Mouse (Mus musculus): ENCODE data around the gene Iqgap2. TPM values are rescaled to one million over a fixed set of nuclear protein-coding genes. Genes with fewer than 3 reads are reported as not detected.

Iqgap2 gene
- polyA plus RNA-seq, 1 experiment from 2014 or later, result 9.8 TPM

DNA sequence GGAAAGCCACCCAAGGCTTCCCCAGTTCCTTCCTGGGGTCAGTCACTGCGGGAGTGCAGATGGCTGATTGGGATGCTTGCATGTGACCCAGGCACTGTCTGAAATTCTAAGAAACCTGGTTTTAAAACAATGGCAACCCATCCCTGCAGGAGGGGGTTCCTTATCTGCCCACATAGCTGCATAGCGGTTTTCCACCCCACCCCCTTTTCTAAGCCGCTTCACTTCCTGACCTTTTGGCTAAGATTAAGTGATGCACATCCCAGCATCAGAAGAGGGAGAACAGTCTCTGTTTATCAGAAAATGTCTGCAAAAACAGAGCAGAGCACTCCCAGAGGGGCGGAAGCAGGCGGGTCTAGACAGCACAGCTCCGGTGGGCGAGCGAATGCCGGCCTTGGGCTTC is 234.6 kb downstream of the Iqgap2 start:
- H3K27me3 ChIP-seq (ENCODE audit: insufficient read depth, low read length), result no peaks in the 10 kb centered on the region
- ATAC-seq (ENCODE audit: insufficient read depth), result peak; percentile 27
- H3K4me1 ChIP-seq (ENCODE audit: insufficient read depth), result peaks cover 3% of the 10 kb centered on the region; the same call in 1 of the 2 replicates
- no peaks in the 10 kb centered on the region for H3K9me3 ChIP-seq (ENCODE audit: low read depth, low read length)
- H3K9ac ChIP-seq, result no peak overlapping the region
- no peak overlapping the region for H3K27ac ChIP-seq (ENCODE audit: low read depth)
- peak; percentile 26 for DNase-seq
- H3K4me3 ChIP-seq (ENCODE audit: low read depth, low read length), result no peak overlapping the region
- no peak overlapping the region for H3K4me2 ChIP-seq
- WGBS, result 44% methylated on average over 9 of the region's 9 CpGs
- 0 out of 2 replicates have a peak, but pooled peaks cover 7% of the 10 kb centered on the region for H3K36me3 ChIP-seq (ENCODE audit: insufficient read depth)
- TF ChIP-seq CTCF (IDR thresholded peaks at IDR 0.05; ENCODE audit: low read depth), result no peak

DNA sequence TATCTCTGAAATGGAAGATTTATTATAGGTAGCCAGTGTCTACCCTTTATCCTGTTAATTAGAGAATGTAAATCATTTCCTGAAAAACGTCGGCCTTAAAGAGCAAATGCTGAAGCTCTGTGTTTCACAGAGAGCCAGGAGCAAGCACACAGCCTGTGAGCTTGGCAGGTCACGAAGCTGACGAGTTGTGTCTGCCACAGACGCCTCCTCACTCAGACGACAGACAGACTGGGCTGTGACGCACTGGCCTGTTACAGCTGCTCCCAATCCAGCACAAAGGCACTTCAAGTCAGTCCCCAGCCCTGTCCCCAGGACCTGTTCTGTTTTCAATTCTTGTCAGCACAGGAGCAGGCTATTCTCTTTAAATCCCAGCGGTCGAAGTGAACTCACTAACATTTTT is 236.4 kb downstream of the Iqgap2 start:
- TF ChIP-seq CTCF (IDR thresholded peaks at IDR 0.05; ENCODE audit: low read depth), result no peak
- no peak overlapping the region for H3K4me2 ChIP-seq
- no peak overlapping the region for H3K4me3 ChIP-seq (ENCODE audit: low read depth, low read length)
- 0 out of 2 replicates have a peak, but pooled peaks cover 7% of the 10 kb centered on the region for H3K36me3 ChIP-seq (ENCODE audit: insufficient read depth)
- peak; percentile 81 for DNase-seq
- H3K9ac ChIP-seq, result no peak overlapping the region
- H3K27ac ChIP-seq (ENCODE audit: low read depth), result peak overlapping the region; percentile 19; the same call in 1 of the 2 replicates
- 24% methylated on average over 9 of the region's 9 CpGs for WGBS
- ATAC-seq (ENCODE audit: insufficient read depth), result peak; percentile 91
- H3K27me3 ChIP-seq (ENCODE audit: insufficient read depth, low read length), result no peaks in the 10 kb centered on the region
- no peaks in the 10 kb centered on the region for H3K9me3 ChIP-seq (ENCODE audit: low read depth, low read length)
- H3K4me1 ChIP-seq (ENCODE audit: insufficient read depth), result peaks cover 3% of the 10 kb centered on the region; the same call in 1 of the 2 replicates

DNA sequence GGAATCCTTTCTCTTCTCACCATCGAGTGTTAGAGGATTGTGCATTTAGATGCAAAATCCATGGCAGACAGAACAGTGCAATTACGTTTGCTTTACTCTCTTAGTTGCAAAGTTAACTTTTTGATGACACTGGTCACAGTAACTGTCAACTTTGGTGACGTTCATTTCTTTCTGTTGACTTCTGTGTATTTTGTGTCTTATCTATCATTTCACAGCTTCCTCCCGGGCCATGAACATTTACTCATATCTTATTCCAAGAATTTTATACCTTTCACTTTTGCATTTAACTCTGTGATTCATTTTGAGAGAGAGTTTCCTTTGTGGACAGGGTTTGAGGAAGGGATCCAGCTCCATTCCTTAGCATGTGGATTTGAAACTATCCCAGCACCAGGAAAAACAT is 238.0 kb downstream of the Iqgap2 start:
- no peak for TF ChIP-seq CTCF (IDR thresholded peaks at IDR 0.05; ENCODE audit: low read depth)
- Histone ChIP-seq H3K9ac (no peak overlapping the region), H3K4me2 (no peak overlapping the region), H3K27ac (ENCODE audit: low read depth) (no peak overlapping the region), H3K36me3 (ENCODE audit: insufficient read depth) (no peaks in the 10 kb centered on the region), H3K4me3 (ENCODE audit: low read depth, low read length) (no peak overlapping the region), H3K4me1 (ENCODE audit: insufficient read depth) (peaks cover 3% of the 10 kb centered on the region; the same call in 1 of the 2 replicates), H3K9me3 (ENCODE audit: low read depth, low read length) (no peaks in the 10 kb centered on the region), H3K27me3 (ENCODE audit: insufficient read depth, low read length) (no peaks in the 10 kb centered on the region)
- DNase-seq, result no peak
- ATAC-seq (ENCODE audit: insufficient read depth), result no peak
- WGBS, result 62% methylated on average over 4 of the region's 4 CpGs

DNA sequence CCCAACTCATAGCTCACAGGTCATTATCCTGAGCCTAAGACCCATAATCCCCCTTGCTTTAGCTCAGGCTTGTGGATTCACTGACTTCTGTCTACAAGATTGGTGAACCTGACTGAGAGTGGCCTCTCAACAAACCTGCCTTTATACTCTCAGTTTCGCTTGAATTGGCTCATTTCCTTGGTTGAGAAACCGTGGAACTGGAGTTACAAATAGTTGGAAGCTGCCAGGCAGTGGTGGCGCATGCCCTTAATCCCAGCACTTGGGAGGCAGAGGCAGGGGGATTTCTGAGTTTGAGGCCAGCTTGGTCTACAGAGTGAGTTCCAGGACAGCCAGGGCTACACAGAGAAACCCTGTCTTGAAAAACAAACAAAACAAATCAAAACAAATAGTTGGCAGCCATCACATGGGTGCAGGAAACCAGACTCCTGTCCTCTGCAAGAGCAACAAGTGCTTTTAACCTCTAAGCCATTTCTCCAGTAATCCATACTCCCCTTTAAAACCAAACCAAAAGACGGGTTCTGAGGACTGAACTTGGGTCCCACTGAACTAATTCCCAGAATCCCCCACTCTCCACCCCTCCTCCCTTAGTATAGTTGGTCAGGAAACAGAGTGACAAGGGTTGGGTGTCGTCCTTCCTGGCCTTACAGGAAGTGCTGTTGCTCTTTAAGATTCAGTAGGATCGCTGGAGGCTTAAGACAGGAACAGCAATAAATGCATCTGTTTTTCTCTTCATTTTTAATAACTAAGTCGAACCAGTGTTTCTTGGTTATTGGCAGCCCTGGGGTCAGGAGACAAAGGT is 239.7 kb downstream of the Iqgap2 start:
- Histone ChIP-seq H3K4me1 (ENCODE audit: insufficient read depth) (peaks cover 3% of the 10 kb centered on the region; the same call in 1 of the 2 replicates), H3K4me3 (ENCODE audit: low read depth, low read length) (no peak overlapping the region), H3K9ac (no peak overlapping the region), H3K27me3 (ENCODE audit: insufficient read depth, low read length) (no peaks in the 10 kb centered on the region), H3K36me3 (ENCODE audit: insufficient read depth) (no peaks in the 10 kb centered on the region), H3K27ac (ENCODE audit: low read depth) (no peak overlapping the region), H3K9me3 (ENCODE audit: low read depth, low read length) (no peaks in the 10 kb centered on the region), H3K4me2 (no peak overlapping the region)
- no peak for ATAC-seq (ENCODE audit: insufficient read depth)
- 72% methylated on average over 7 of the region's 7 CpGs for WGBS
- DNase-seq, result no peak
- no peak for TF ChIP-seq CTCF (IDR thresholded peaks at IDR 0.05; ENCODE audit: low read depth)

DNA sequence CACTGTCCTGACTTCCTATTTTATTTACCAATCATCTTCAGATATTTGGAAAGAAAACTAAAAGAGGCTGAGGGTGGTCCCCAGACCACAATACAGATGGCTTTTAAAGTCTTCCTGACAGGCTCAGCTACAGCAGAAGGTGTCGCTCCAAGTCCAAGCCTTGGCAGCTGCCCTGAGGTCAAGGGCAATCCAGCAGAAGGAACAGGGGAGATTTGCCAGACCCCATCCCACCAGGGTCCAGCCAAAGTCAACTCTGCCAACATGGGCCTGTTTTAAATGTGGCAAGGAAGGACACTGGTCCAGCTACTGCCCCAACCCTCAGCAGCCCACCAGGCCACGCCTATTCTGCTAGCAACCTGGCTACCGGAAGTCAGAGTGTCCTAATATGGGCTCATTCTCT is 241.8 kb downstream of the Iqgap2 start:
- H3K9ac ChIP-seq, result no peak overlapping the region
- no peak for TF ChIP-seq CTCF (IDR thresholded peaks at IDR 0.05; ENCODE audit: low read depth)
- H3K36me3 ChIP-seq (ENCODE audit: insufficient read depth), result 0 out of 2 replicates have a peak, but pooled peaks cover 3% of the 10 kb centered on the region
- no peak overlapping the region for H3K4me2 ChIP-seq
- WGBS, result 78% methylated on average over 3 of the region's 3 CpGs
- no peaks in the 10 kb centered on the region for H3K27me3 ChIP-seq (ENCODE audit: insufficient read depth, low read length)
- H3K4me1 ChIP-seq (ENCODE audit: insufficient read depth), result peaks cover 3% of the 10 kb centered on the region; the same call in 1 of the 2 replicates
- H3K4me3 ChIP-seq (ENCODE audit: low read depth, low read length), result no peak overlapping the region
- ATAC-seq (ENCODE audit: insufficient read depth) (no peak), DNase-seq (no peak)
- H3K27ac ChIP-seq (ENCODE audit: low read depth), result no peak overlapping the region
- no peaks in the 10 kb centered on the region for H3K9me3 ChIP-seq (ENCODE audit: low read depth, low read length)

DNA sequence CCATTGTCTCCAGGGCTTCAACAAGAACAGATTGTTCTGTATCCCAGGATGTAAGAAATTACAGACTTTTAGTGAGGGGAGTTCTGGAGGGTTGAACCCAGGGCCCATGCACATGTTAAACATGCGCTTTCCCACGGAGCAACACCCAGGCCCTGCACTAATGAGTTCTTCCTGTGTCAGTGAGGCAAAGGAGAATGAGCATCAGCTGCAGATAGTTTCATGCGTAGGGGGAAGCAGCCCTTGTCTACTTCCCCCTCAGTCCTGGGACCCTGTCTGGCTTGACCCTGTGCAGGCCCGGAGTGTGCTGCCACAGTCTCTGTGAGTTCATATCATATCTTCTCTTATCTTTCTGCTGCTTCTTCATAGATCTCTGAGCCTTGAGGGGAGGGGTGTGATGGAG is 244.5 kb downstream of the Iqgap2 start:
- H3K9ac ChIP-seq, result no peak overlapping the region
- no peaks in the 10 kb centered on the region for H3K9me3 ChIP-seq (ENCODE audit: low read depth, low read length)
- H3K4me3 ChIP-seq (ENCODE audit: low read depth, low read length), result no peak overlapping the region
- no peaks in the 10 kb centered on the region for H3K4me1 ChIP-seq (ENCODE audit: insufficient read depth)
- H3K4me2 ChIP-seq, result no peak overlapping the region
- no peak overlapping the region for H3K27ac ChIP-seq (ENCODE audit: low read depth)
- 0 out of 2 replicates have a peak, but pooled peaks cover 3% of the 10 kb centered on the region for H3K36me3 ChIP-seq (ENCODE audit: insufficient read depth)
- no peak for DNase-seq
- 64% methylated on average over 4 of the region's 4 CpGs for WGBS
- no peak for TF ChIP-seq CTCF (IDR thresholded peaks at IDR 0.05; ENCODE audit: low read depth)
- ATAC-seq (ENCODE audit: insufficient read depth), result no peak
- H3K27me3 ChIP-seq (ENCODE audit: insufficient read depth, low read length), result no peaks in the 10 kb centered on the region

DNA sequence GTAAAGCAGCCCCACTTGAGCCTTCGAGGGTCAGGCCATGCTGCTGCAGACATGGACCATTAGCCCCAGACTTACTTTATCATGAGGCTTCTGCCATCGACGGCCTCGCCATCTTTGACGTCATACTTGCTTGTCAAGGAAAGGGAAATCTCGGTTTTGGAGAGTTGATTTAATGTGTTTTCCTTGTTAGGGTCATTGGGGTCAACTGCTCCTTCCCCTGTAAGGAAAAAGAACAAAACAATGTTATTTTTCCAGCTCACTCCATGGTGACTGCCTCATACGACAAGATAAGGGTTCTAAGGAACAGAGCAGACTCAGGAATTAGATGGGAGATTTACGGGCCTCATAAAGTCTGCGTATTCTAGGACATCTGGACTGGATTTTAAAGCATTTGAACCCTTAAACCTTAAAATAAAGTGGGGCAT is 245.0 kb downstream of the Iqgap2 start:
- 43% methylated on average over 9 of the region's 9 CpGs for WGBS
- no peak overlapping the region for H3K27ac ChIP-seq (ENCODE audit: low read depth)
- no peaks in the 10 kb centered on the region for H3K9me3 ChIP-seq (ENCODE audit: low read depth, low read length)
- H3K9ac ChIP-seq, result no peak overlapping the region
- H3K4me2 ChIP-seq, result no peak overlapping the region
- H3K27me3 ChIP-seq (ENCODE audit: insufficient read depth, low read length), result no peaks in the 10 kb centered on the region
- DNase-seq, result no peak
- 0 out of 2 replicates have a peak, but pooled peaks cover 3% of the 10 kb centered on the region for H3K36me3 ChIP-seq (ENCODE audit: insufficient read depth)
- no peak for TF ChIP-seq CTCF (IDR thresholded peaks at IDR 0.05; ENCODE audit: low read depth)
- no peaks in the 10 kb centered on the region for H3K4me1 ChIP-seq (ENCODE audit: insufficient read depth)
- H3K4me3 ChIP-seq (ENCODE audit: low read depth, low read length), result no peak overlapping the region
- ATAC-seq (ENCODE audit: insufficient read depth), result no peak

Measured in lung, embryonic 14.5 days (tissue).